Mouse (Mus musculus) heart, embryonic 14.5 days (tissue): ENCODE data around the gene Myh10. TPM values are rescaled to one million over a fixed set of nuclear protein-coding genes. Genes with fewer than 3 reads are reported as not detected.
A peak's percentile ranks its signal among the peaks of the same experiment; 100 is the strongest.

Experiments used
- ATAC-seq: fragments of 200-750 bp; cut with Nextera tagmentation; 2 replicates; pipeline ENCODE4 v1.8.0; 2017; ENCODE audit warnings: low read depth, moderate TSS enrichment; ENCODE audit not compliant: insufficient number of reproducible peaks, insufficient read depth, low FRiP score
- H3K27ac ChIP-seq, 2 experiments: fragments of 200-500 bp in 1 of 2; fragments of 300-500 bp in 1 of 2; sonication (generic) in 1 of 2; replicated peaks in 1 of 2; 2 replicates each; pipeline ENCODE4 v1.5.1; 2012 to 2014; ENCODE audit warnings: low read depth in 2 of 2, low read length in 2 of 2, control low read depth in 1 of 2, mild to moderate bottlenecking in 1 of 2, mixed read lengths in 1 of 2; ENCODE audit not compliant: control insufficient read depth in 1 of 2, insufficient read depth in 1 of 2
- H3K27me3 ChIP-seq: fragments of 300-500 bp; sonication (generic); 2 replicates; pipeline ENCODE4 v1.6.1; 2014; ENCODE audit warnings: mild to moderate bottlenecking, low read length, control low read depth; ENCODE audit not compliant: control insufficient read depth, insufficient read depth
- H3K36me3 ChIP-seq: fragments of 300-500 bp; sonication (generic); 2 replicates; pipeline ENCODE4 v1.6.1; 2014; ENCODE audit warnings: mild to moderate bottlenecking, control low read depth, low read length, mixed read lengths; ENCODE audit not compliant: control insufficient read depth, insufficient read depth
- H3K4me1 ChIP-seq, 2 experiments: fragments of 200-500 bp in 1 of 2; fragments of 300-500 bp in 1 of 2; sonication (generic) in 1 of 2; 2 replicates each; pipeline ENCODE4 v1.6.1; 2012 to 2014; ENCODE audit warnings: low read length in 2 of 2, control low read depth in 1 of 2, mixed read lengths in 1 of 2; ENCODE audit not compliant: control insufficient read depth in 2 of 2, insufficient read depth in 2 of 2
- H3K4me2 ChIP-seq: fragments of 300-500 bp; sonication (generic); 2 replicates; pipeline ENCODE4 v1.6.1; 2014; ENCODE audit warnings: mild to moderate bottlenecking, low read length
- H3K4me3 ChIP-seq, 2 experiments: fragments of 200-500 bp in 1 of 2; fragments of 300-500 bp in 1 of 2; sonication (generic) in 1 of 2; 2 replicates each; pipeline ENCODE4 v1.5.1; 2012 to 2014; ENCODE audit warnings: low read length in 2 of 2, mild to moderate bottlenecking in 2 of 2, control low read depth in 1 of 2, low read depth in 1 of 2, moderate library complexity in 1 of 2; ENCODE audit not compliant: control insufficient read depth in 1 of 2, insufficient read depth in 1 of 2
- H3K9ac ChIP-seq: fragments of 300-500 bp; sonication (generic); 2 replicates; pipeline ENCODE4 v1.6.1; 2014; ENCODE audit warnings: mild to moderate bottlenecking, low read length
- H3K9me3 ChIP-seq: fragments of 300-500 bp; sonication (generic); 2 replicates; pipeline ENCODE4 v1.6.1; 2016; ENCODE audit warnings: low read length, control low read depth; ENCODE audit not compliant: control insufficient read depth
- WGBS: fragments of 180-500 bp; shearing (Covaris S2); extraction: QIAGEN DNeasy Blood & Tissue Kit; methylation state at CpG from one replicate; pipeline ENCODE4 v1.1.7; 2014; 5-methylcytosine and 5-hydroxymethylcytosine counted together
- polyA plus RNA-seq: library from polyadenylated mRNA; unstranded; fragments of >200 nt; fragmentation: Nextera tagmentation; extraction: Ambion mirVana; gene quantifications from 2 replicates; pipeline ENCODE4 v1.2.1, GENCODE M21; 2014

Gene Myh10
- polyA plus RNA-seq, 1 experiment from 2014 or later = 122 TPM

DNA sequence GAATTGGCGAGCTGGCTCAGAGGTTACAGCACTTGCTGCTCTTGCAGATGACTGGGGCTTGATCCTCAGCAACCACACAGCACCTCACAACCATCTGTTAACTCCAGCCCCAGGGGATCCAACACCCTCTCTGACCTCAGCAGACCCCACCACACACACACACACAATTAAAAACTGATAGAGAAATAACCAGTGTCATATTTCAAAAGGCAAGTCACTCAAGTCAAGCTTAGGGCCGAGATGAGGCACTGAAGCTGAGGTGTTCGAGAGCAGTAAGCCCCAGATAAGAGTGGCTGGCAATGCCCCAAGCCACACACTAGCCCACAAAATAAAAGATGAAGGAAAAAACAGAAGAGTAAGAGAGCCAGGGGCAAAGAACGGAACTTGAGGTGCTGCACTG is 141.4 kb downstream of the Myh10 start:
- Histone ChIP-seq H3K36me3 (peaks cover 94% of the 10 kb centered on the region), H3K4me3 (no peak overlapping the region), H3K27ac (no peak overlapping the region), H3K9me3 (no peaks in the 10 kb centered on the region), H3K27me3 (no peaks in the 10 kb centered on the region), H3K4me1 (peaks cover 3 to 6% of the 10 kb centered on the region in 2 experiments; a peak in 1 of 4 replicates), H3K9ac (no peak overlapping the region), H3K4me2 (no peak overlapping the region)
- WGBS = 41% methylated on average over 4 of the region's 4 CpGs
- no peak for ATAC-seq

DNA sequence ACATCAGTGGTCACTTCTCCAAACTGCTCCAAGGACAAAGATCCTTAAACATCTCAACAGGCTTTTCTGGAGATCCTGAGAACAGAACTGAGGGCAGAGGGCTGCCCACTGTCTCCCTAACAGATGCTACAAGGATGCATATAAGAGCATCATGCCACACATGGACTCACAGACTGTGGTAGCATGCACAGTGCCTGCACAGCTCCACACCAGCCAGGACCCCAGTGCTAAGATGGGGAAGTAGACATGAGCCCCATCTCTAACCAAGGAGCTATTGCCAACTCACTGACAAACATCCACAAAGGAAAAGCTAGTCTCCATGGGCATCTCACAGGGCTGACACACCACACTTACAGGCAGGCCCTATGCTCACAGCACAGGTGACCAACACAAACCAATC is 142.2 kb downstream of the Myh10 start:
- H3K27me3 ChIP-seq = no peaks in the 10 kb centered on the region
- no peak overlapping the region for H3K4me2 ChIP-seq
- H3K4me1 ChIP-seq = peaks cover 3 to 6% of the 10 kb centered on the region in 2 experiments; a peak in 1 of 4 replicates
- no peaks in the 10 kb centered on the region for H3K9me3 ChIP-seq
- H3K27ac ChIP-seq = no peak overlapping the region
- H3K4me3 ChIP-seq = no peak overlapping the region
- H3K36me3 ChIP-seq = peaks cover 91% of the 10 kb centered on the region
- no peak overlapping the region for H3K9ac ChIP-seq
- ATAC-seq = no peak

DNA sequence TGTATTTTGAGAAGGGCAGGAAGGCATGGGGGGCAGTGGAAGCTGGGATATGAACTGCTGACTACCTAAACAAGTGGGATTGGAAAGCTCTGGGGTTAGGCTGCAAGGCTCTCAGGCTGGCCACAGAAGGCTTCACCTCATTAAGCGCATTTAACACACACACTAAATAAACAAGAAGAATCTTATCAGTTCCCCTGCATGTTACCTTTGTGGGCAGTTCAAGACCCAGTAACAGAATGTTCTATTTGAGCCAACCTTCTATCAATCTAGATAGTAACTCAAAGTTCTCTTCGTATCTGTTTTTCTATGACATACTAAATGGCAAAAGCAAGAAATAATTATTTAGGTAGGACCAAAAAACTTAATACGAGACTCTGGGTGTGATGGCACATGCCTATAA is 143.7 kb downstream of the Myh10 start:
- no peaks in the 10 kb centered on the region for H3K27me3 ChIP-seq
- H3K9ac ChIP-seq = no peak overlapping the region
- H3K36me3 ChIP-seq = peaks cover 91% of the 10 kb centered on the region
- WGBS = 86% methylated on average over 3 of the region's 3 CpGs
- H3K4me1 ChIP-seq = peaks cover 3 to 6% of the 10 kb centered on the region in 2 experiments; a peak in 1 of 4 replicates
- no peaks in the 10 kb centered on the region for H3K9me3 ChIP-seq
- H3K4me3 ChIP-seq = no peak overlapping the region
- ATAC-seq = no peak
- no peak overlapping the region for H3K4me2 ChIP-seq
- no peak overlapping the region for H3K27ac ChIP-seq

DNA sequence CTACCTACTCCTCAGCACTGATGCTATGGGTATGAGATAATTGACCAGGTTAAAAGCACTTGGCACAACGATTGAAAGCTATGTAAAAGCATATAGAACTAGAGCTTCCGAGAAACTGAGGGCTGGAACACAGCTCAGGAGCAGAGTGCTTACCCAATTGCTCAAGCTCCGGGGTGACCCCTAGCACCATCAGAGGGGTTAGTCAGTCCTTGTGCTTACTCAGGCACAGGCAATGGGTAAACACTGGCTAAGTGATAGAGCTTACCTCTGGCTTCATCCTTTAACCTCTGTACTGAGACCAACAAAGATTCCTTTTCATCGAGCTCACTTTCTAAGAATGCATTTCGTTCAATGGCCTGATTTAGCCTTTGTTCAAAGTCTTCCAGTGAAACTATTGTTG is 148.2 kb downstream of the Myh10 start:
- Histone ChIP-seq H3K27ac (no peak overlapping the region), H3K9me3 (no peaks in the 10 kb centered on the region), H3K4me3 (no peak overlapping the region), H3K36me3 (peaks cover 83% of the 10 kb centered on the region), H3K27me3 (no peaks in the 10 kb centered on the region), H3K4me2 (no peak overlapping the region), H3K4me1 (no peaks in the 10 kb centered on the region), H3K9ac (no peak overlapping the region)
- no peak for ATAC-seq
- WGBS = 83% methylated on average over 5 of the region's 5 CpGs

DNA sequence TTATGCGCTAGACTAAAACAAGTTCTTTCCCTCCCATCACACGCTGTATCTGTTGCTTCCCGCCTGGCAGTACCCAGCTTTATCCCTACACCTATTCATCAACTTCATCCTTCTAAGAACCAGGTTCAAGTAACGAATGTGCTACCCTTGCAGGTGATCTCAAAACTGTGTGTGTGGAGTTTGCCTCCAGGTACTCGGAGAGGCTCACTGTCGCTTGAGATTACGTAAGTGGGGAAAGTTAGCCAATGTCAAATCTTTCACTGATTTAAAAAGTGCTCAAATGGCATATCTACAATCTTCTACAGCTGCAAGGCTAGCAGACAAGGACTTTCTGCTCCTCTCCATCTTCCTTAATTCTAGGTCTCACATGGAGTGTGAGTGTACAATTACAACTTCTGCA is 159.5 kb downstream of the Myh10 start:
- Histone ChIP-seq H3K36me3 (no peaks in the 10 kb centered on the region), H3K4me3 (peak overlapping the region in 1 of 2 experiments; percentile 89; a peak in 1 of 4 replicates), H3K4me2 (peak overlapping the region; percentile 72), H3K27me3 (no peaks in the 10 kb centered on the region), H3K9me3 (no peaks in the 10 kb centered on the region), H3K9ac (peak overlapping the region; percentile 97; the same call in 1 of the 2 replicates), H3K4me1 (peaks cover 10 to 30% of the 10 kb centered on the region in 2 experiments), H3K27ac (no peak overlapping the region)
- ATAC-seq = no peak
- 80% methylated on average over 7 of the region's 7 CpGs for WGBS

DNA sequence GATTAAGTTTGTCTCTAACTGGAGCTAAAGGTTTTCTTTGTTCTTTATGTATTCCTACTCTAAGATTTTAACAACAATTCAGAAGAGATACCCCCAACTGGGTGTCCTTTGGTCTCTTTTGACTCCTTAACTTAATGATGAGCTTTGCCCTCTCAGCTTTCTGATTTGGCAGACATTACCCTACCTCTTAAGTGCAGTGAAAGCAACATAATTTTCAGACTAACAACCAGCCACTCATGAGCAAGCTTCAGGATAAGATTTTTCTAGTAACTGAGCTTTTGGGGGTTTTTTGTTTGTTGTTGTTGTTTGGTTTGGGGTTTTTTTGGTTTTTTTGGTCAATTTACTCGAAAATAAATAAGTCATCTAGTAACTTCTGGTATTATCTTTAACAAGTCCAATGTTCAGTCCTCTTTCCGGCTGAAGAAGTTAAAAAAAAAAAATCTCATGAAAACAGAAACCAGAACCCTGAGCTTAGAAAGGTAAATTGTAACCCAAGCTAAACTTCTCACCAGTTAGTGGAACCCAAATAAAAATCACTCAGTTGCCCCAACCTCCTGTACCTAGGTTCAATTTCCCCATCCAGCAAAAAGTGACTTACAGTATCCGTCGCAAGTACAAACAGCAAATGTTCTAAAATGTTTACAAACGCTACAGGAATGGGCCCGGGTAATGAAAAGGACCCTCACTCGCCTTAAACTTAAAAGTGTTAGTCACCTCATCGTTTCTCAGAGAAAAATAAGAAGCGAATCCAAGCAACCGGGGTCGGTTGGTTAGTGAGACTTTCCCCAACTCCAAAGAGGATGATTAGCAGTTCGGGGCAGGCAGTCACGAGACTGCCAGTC is 160.5 kb downstream of the Myh10 start:
- Histone ChIP-seq H3K9me3 (no peaks in the 10 kb centered on the region), H3K9ac (peak overlapping the region; percentile 97), H3K27me3 (no peaks in the 10 kb centered on the region), H3K4me2 (peak overlapping the region; percentile 72), H3K27ac (peak overlapping the region; percentile 92 to 98), H3K4me3 (peak overlapping the region; percentile 76 to 89), H3K36me3 (no peaks in the 10 kb centered on the region), H3K4me1 (peaks cover 10 to 28% of the 10 kb centered on the region in 2 experiments)
- WGBS = 2% methylated on average over 13 of the region's 13 CpGs
- no peak for ATAC-seq

DNA sequence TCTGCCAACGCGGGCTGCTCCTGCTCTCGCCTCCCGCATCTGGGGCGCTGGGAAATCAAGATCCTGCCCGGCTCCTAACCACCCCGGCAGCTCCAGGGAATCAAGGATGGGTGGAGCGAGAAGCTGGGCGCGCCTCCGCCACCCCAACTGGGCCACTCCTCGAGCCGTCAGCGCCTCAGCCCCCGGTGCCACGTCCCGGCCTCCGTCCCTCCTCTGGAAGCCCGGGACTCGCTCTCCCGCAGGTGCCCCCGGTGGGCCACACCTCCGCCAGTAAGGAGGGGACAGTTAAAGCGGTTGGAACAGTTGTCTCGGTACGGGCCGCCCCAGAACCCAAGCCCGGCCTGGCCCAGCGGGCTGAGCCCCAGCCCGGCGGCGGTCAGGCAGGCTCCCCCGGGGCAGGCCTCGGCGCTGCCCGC is 161.1 kb downstream of the Myh10 start:
- no peaks in the 10 kb centered on the region for H3K36me3 ChIP-seq
- peak overlapping the region; percentile 72 for H3K4me2 ChIP-seq
- peak overlapping the region; percentile 97 for H3K9ac ChIP-seq
- H3K4me3 ChIP-seq = peak overlapping the region; percentile 76 to 89
- no peaks in the 10 kb centered on the region for H3K27me3 ChIP-seq
- no peaks in the 10 kb centered on the region for H3K9me3 ChIP-seq
- H3K27ac ChIP-seq = peak overlapping the region; percentile 92 to 98
- peaks cover 10 to 26% of the 10 kb centered on the region in 2 experiments for H3K4me1 ChIP-seq
- peak; percentile 58 for ATAC-seq
- under 1% methylated on average over 35 of the region's 36 CpGs for WGBS
